Mouse (Mus musculus): ENCODE measurements around the gene Nudt21. TPM values are rescaled to one million over a fixed set of nuclear protein-coding genes. Genes with fewer than 3 reads are reported as not detected.

Gene Nudt21
- polyA plus RNA-seq, 1 experiment from 2014 or later: 104 TPM

Other genes with a start within 250 kb of the Nudt21 start
- 3.7 and 4.7 TPM in 2 replicates for gene Gnao1, start 227.1 kb downstream of the Nudt21 start, polyA plus RNA-seq (2015; fragmentation: Nextera tagmentation; extraction: Ambion mirVana)
- 31.0 and 35.0 TPM in 2 replicates for gene Amfr, start 24.2 kb downstream of the Nudt21 start, polyA plus RNA-seq (2015; fragmentation: Nextera tagmentation; extraction: Ambion mirVana)
- 10.7 and 12.0 TPM in 2 replicates for gene Ogfod1, start 167 bp upstream of the Nudt21 start, polyA plus RNA-seq (2015; fragmentation: Nextera tagmentation; extraction: Ambion mirVana)
- 13.7 and 14.4 TPM in 2 replicates for gene Bbs2, start 61.9 kb upstream of the Nudt21 start, polyA plus RNA-seq (2015; fragmentation: Nextera tagmentation; extraction: Ambion mirVana)
- 0.64 TPM in 1 of 2 replicates, not detected in the other for gene Mt4, start 100.2 kb upstream of the Nudt21 start, polyA plus RNA-seq (2015; fragmentation: Nextera tagmentation; extraction: Ambion mirVana)
- gene Mt3, start 115.6 kb upstream of the Nudt21 start, polyA plus RNA-seq (2015; fragmentation: Nextera tagmentation; extraction: Ambion mirVana): 6.3 and 7.7 TPM in 2 replicates
- 40.6 and 63.7 TPM in 2 replicates for gene Mt2, start 135.6 kb upstream of the Nudt21 start, polyA plus RNA-seq (2015; fragmentation: Nextera tagmentation; extraction: Ambion mirVana)
- 219 and 314 TPM in 2 replicates for gene Mt1, start 142.1 kb upstream of the Nudt21 start, polyA plus RNA-seq (2015; fragmentation: Nextera tagmentation; extraction: Ambion mirVana)
- 80.2 and 86.2 TPM in 2 replicates for gene Nup93, start 177.5 kb upstream of the Nudt21 start, polyA plus RNA-seq (2015; fragmentation: Nextera tagmentation; extraction: Ambion mirVana)

Measured in lung, embryonic 16.5 days (tissue).